Mouse (Mus musculus) ES-Bruce4 (cell line): ENCODE measurements around the gene Fbxl2. TPM values are rescaled to one million over a fixed set of nuclear protein-coding genes. Genes with fewer than 3 reads are reported as not detected.

Experiments
- H3K27ac ChIP-seq: 2 replicates; pipeline ENCODE4 v1.5.1; 2012; ENCODE audit warnings: low read length, inconsistent platforms; ENCODE audit not compliant: insufficient read depth
- H3K27me3 ChIP-seq: 2 replicates; pipeline ENCODE4 v1.6.1; 2012; ENCODE audit warnings: mild to moderate bottlenecking, low read length, inconsistent platforms; ENCODE audit not compliant: control insufficient read depth, poor library complexity, insufficient read depth, severe bottlenecking
- H3K36me3 ChIP-seq: 2 replicates; pipeline ENCODE4 v1.6.1; 2012; ENCODE audit warnings: inconsistent platforms, mild to moderate bottlenecking, low read length, moderate library complexity; ENCODE audit not compliant: control insufficient read depth, poor library complexity, insufficient read depth, severe bottlenecking
- H3K4me1 ChIP-seq: one replicate; pipeline ENCODE4 v1.8.1; 2011; ENCODE audit warnings: low read length; ENCODE audit not compliant: control insufficient read depth, insufficient read depth
- H3K4me3 ChIP-seq: 2 replicates; pipeline ENCODE4 v1.5.1; 2011; ENCODE audit warnings: low read depth, mild to moderate bottlenecking, low read length
- H3K9ac ChIP-seq: 2 replicates; pipeline ENCODE4 v1.6.1; 2012; ENCODE audit warnings: low read depth, mild to moderate bottlenecking, inconsistent platforms; ENCODE audit not compliant: poor library complexity, severe bottlenecking
- H3K9me3 ChIP-seq: replicated peaks from 2 replicates; pipeline ENCODE4 v1.6.1; 2012; ENCODE audit warnings: mild to moderate bottlenecking, low read length, inconsistent platforms; ENCODE audit not compliant: control insufficient read depth, poor library complexity, insufficient read depth, severe bottlenecking
- CTCF ChIP-seq: IDR thresholded peaks from one replicate; pipeline ENCODE4 v1.8.1; 2011; ENCODE audit warnings: low read depth, low read length
- EP300 ChIP-seq: IDR thresholded peaks from 2 replicates; pipeline ENCODE4 v1.6.1; 2011; ENCODE audit warnings: low read depth, low read length; ENCODE audit not compliant: insufficient read depth
- POLR2A ChIP-seq: IDR thresholded peaks from one replicate; pipeline ENCODE4 v1.8.1; 2011; ENCODE audit warnings: low read length; ENCODE audit not compliant: insufficient read depth
- polyA plus RNA-seq: library from polyadenylated mRNA; stranded (reverse); fragments of >200 nt; gene quantifications from 2 replicates; pipeline ENCODE4 v1.2.4, GENCODE M21; 2011; ENCODE audit warnings: low read depth; ENCODE audit not compliant: missing spikeins, insufficient read depth, insufficient read length

The Fbxl2 gene
- polyA plus RNA-seq, 1 experiment, result 8.6 TPM

GRCm38 (mm10) chr9:113931375-113932099 lies 114.5 kb downstream of the Fbxl2 start:
- no peaks in the 10 kb centered on the region for H3K4me1 ChIP-seq
- H3K9me3 ChIP-seq, result no peaks in the 10 kb centered on the region
- no peaks in the 10 kb centered on the region for H3K27me3 ChIP-seq
- no peak for TF ChIP-seq POLR2A
- TF ChIP-seq EP300, result no peak
- no peak for TF ChIP-seq CTCF
- peak overlapping the region; percentile 94 for H3K4me3 ChIP-seq
- peak overlapping the region; percentile 98 for H3K9ac ChIP-seq
- H3K27ac ChIP-seq, result peak overlapping the region; percentile 76
- H3K36me3 ChIP-seq, result no peaks in the 10 kb centered on the region

- no peaks in the 10 kb centered on the region for H3K27me3 ChIP-seq
- H3K27ac ChIP-seq, result peak within 1 kb of the TSS; percentile 84
- peak within 1 kb of the TSS; percentile 98 for H3K9ac ChIP-seq
- peak within 1 kb of the TSS; percentile 94 for H3K4me3 ChIP-seq
- TF ChIP-seq EP300 (no peak), POLR2A (peak; percentile 23)
- H3K36me3 ChIP-seq, result no peaks in the 10 kb centered on the region
- H3K4me1 ChIP-seq, result no peaks in the 10 kb centered on the region
- H3K9me3 ChIP-seq, result no peaks in the 10 kb centered on the region
Measured at GRCm38 (mm10) chr9:113930534-113931374, 115.2 kb downstream of the Fbxl2 start, which contains the start of gene Ubp1. Ubp1 (plus strand) TSS chr9:113930934.

GRCm38 (mm10) chr9:113929676-113930075 lies 116.3 kb downstream of the Fbxl2 start:
- no peaks in the 10 kb centered on the region for H3K9me3 ChIP-seq
- TF ChIP-seq POLR2A (no peak), EP300 (no peak), CTCF (no peak)
- H3K27me3 ChIP-seq, result no peaks in the 10 kb centered on the region
- peak overlapping the region; percentile 65 for H3K9ac ChIP-seq
- H3K36me3 ChIP-seq, result no peaks in the 10 kb centered on the region
- H3K4me1 ChIP-seq, result no peaks in the 10 kb centered on the region
- no peak overlapping the region for H3K4me3 ChIP-seq
- H3K27ac ChIP-seq, result peak overlapping the region; percentile 84

DNA sequence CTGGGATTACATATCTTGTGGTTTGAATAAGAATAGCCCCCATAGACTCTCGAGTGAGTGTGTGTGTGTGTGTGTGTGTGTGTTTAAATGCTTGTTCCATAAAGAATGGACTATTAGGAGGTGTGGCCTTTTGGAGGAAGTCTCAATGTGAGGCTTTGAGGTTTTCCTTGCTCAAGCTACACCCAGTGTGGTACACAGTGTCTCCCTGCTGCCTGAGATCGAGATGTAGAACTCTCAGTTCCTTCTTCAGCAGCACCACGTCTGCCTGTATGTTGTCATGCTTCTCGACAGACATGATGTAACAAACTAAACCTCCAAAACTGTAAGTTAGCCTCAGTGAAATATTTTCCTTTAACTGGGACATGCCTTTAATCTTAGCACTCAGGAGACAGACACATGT lies 117.4 kb downstream of the Fbxl2 start:
- Histone ChIP-seq H3K9ac (no peak overlapping the region), H3K9me3 (no peaks in the 10 kb centered on the region), H3K36me3 (no peaks in the 10 kb centered on the region), H3K27me3 (no peaks in the 10 kb centered on the region), H3K4me1 (no peaks in the 10 kb centered on the region), H3K4me3 (no peak overlapping the region), H3K27ac (no peak overlapping the region)
- TF ChIP-seq POLR2A (no peak), EP300 (no peak), CTCF (no peak)

- H3K27me3 ChIP-seq, result no peaks in the 10 kb centered on the region
- no peak overlapping the region for H3K27ac ChIP-seq
- no peak overlapping the region for H3K9ac ChIP-seq
- no peaks in the 10 kb centered on the region for H3K9me3 ChIP-seq
- no peaks in the 10 kb centered on the region; the same call in 1 of the 2 replicates for H3K36me3 ChIP-seq
- TF ChIP-seq CTCF, result no peak
- TF ChIP-seq POLR2A, result no peak
- no peak for TF ChIP-seq EP300
- no peak overlapping the region for H3K4me3 ChIP-seq
- H3K4me1 ChIP-seq, result no peaks in the 10 kb centered on the region
Measured at GRCm38 (mm10) chr9:113924883-113925282, 121.1 kb downstream of the Fbxl2 start.

- no peak overlapping the region for H3K9ac ChIP-seq
- H3K27me3 ChIP-seq, result no peaks in the 10 kb centered on the region
- H3K27ac ChIP-seq, result no peak overlapping the region
- H3K9me3 ChIP-seq, result no peaks in the 10 kb centered on the region
- no peak for TF ChIP-seq POLR2A
- TF ChIP-seq EP300, result no peak
- TF ChIP-seq CTCF, result no peak
- no peaks in the 10 kb centered on the region for H3K4me1 ChIP-seq
- no peaks in the 10 kb centered on the region; the same call in 1 of the 2 replicates for H3K36me3 ChIP-seq
- no peak overlapping the region for H3K4me3 ChIP-seq
Measured at GRCm38 (mm10) chr9:113922677-113923076, 123.3 kb downstream of the Fbxl2 start.
